15 mouse cellular contexts compared by ENCODE assay signal in the genomic region with DNA sequence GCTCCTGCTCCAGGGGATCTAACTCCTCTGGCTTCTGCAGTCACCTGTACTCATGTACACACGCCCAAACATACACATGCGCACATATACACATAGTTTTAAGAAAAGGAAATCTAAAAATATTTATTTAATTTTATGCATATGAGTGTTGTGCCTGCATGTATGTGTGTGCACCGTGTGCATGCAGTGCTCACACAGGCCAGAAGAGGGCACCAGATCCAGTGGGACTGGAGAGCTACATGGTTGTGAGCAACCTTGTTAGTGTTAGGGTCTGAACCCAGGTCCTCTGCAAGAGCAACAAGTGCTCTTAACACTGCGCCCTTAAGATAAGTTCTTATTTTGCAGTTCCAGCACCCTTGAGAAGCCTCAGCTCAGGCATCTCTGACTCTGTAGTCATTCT. TPM values are rescaled to one million over a fixed set of nuclear protein-coding genes. Genes with fewer than 3 reads are reported as not detected.
DNase-seq lines count a peak whose midpoint lies in the region; ATAC-seq and TF ChIP-seq lines count a peak whose summit lies in the region.
"Had no signal": no experiment of that assay in that cellular context is flagged by ENCODE, and none has a peak within 500 bp of the region (broad histone marks: within the 10 kb centered on the region; RNA-seq: fewer than 3 reads in every experiment).

No protein-coding gene starts in this region.

- H3K4me1 ChIP-seq in testis, adult 2 months (ENCODE audit: control insufficient read depth, insufficient read depth, low read length) = no peaks in the 10 kb centered on the region; the same call in 1 of the 2 replicates
- H3K4me1 ChIP-seq in stomach, postnatal 0 days (replicated peaks; ENCODE audit: control insufficient read depth, insufficient read depth) = no peaks in the 10 kb centered on the region
- H3K4me1 ChIP-seq: neural tube, embryonic 15.5 days had no signal

- no peak overlapping the region for H3K27ac ChIP-seq in left cerebral cortex, adult 2 months
- H3K27ac ChIP-seq in testis, adult 2 months (ENCODE audit: control insufficient read depth, insufficient read depth, low read depth, low read length) = no peak overlapping the region
- no peak overlapping the region for H3K27ac ChIP-seq in stomach, postnatal 0 days (replicated peaks)
- H3K27ac ChIP-seq: heart, embryonic 13.5 days; liver, embryonic 13.5 days; neural tube, embryonic 15.5 days had no signal

- H3K9me3 ChIP-seq in stomach, postnatal 0 days (ENCODE audit: control insufficient read depth, low read length) = no peaks in the 10 kb centered on the region
- H3K9me3 ChIP-seq: liver, embryonic 13.5 days; neural tube, embryonic 15.5 days had no signal

- no peak for DNase-seq in left cerebral cortex, adult 2 months (ENCODE audit: extremely low spot score in 1 of 2, low spot score in 2 of 2)
- no peak for DNase-seq in left cerebral cortex, adult 8-10 months (ENCODE audit: low spot score in 2 of 2)
- no peak for DNase-seq in testis, postnatal 14 days (ENCODE audit: low spot score)
- peak; percentile 70 for DNase-seq in R1 (ENCODE audit: low read depth, low spot score)
- no peak for DNase-seq in stomach, postnatal 0 days (ENCODE audit: low spot score)
- DNase-seq in cerebellum, postnatal 36 days = no peak
- DNase-seq: cerebellum, adult 18-20 months; gastrocnemius, postnatal 25 days; kidney, adult 11 months; liver, embryonic 13.5 days; retina, postnatal 1 day had no signal

- ATAC-seq in stomach, postnatal 0 days (ENCODE audit: low FRiP score, low TSS enrichment) = no peak

- H3K4me2 ChIP-seq in stomach, postnatal 0 days (replicated peaks; ENCODE audit: low read depth) = no peak overlapping the region
- H3K4me2 ChIP-seq: heart, embryonic 13.5 days; liver, embryonic 13.5 days; neural tube, embryonic 15.5 days had no signal

- H3K4me3 ChIP-seq in left cerebral cortex, adult 2 months = no peak overlapping the region
- no peak overlapping the region for H3K4me3 ChIP-seq in testis, adult 2 months (ENCODE audit: control insufficient read depth, low read depth, low read length)
- H3K4me3 ChIP-seq in stomach, postnatal 0 days (ENCODE audit: low read depth, low read length) = no peak overlapping the region
- H3K4me3 ChIP-seq: heart, embryonic 13.5 days; liver, embryonic 13.5 days; neural tube, embryonic 15.5 days had no signal

- intact Hi-C loops in left cerebral cortex, adult 2 months (cut with DNase I) = no loop called here

- H3K9ac ChIP-seq in stomach, postnatal 0 days (ENCODE audit: low read length) = no peak overlapping the region
- H3K9ac ChIP-seq: heart, embryonic 13.5 days; liver, embryonic 13.5 days; neural tube, embryonic 15.5 days had no signal

- H3K27me3 ChIP-seq in testis, adult 2 months (ENCODE audit: control insufficient read depth, insufficient read depth, low read length) = no peaks in the 10 kb centered on the region
- no peaks in the 10 kb centered on the region for H3K27me3 ChIP-seq in stomach, postnatal 0 days (ENCODE audit: control insufficient read depth, insufficient read depth, low read length)
- H3K27me3 ChIP-seq: heart, embryonic 13.5 days; liver, embryonic 13.5 days; neural tube, embryonic 15.5 days had no signal

- 97% methylated on average over 4 of the region's 4 CpGs for WGBS in stomach, postnatal 0 days

- TF ChIP-seq POLR2A in testis, adult 2 months (IDR thresholded peaks at IDR 0.05; ENCODE audit: control insufficient read depth, low read depth, low read length) = no peak

- TF ChIP-seq CTCF in left cerebral cortex, adult 2 months (IDR thresholded peaks at IDR 0.05) = peak; percentile 44
- TF ChIP-seq CTCF in testis, adult 2 months (IDR thresholded peaks at IDR 0.05; ENCODE audit: control insufficient read depth, insufficient read depth, insufficient replicate concordance, low read depth, low read length) = peak; percentile 73; the same call in 1 of the 2 replicates
- peak; percentile 48 for TF ChIP-seq CTCF in stomach, postnatal 0 days (IDR thresholded peaks at IDR 0.05; ENCODE audit: low read depth)

- no peak for TF ChIP-seq EP300 in stomach, postnatal 0 days (optimal IDR thresholded peaks at IDR 0.05)

- H3K36me3 ChIP-seq in testis, adult 2 months (ENCODE audit: control insufficient read depth, insufficient read depth, low read length) = no peaks in the 10 kb centered on the region
- H3K36me3 ChIP-seq in stomach, postnatal 0 days (ENCODE audit: control insufficient read depth, insufficient read depth, low read length) = peaks cover 12% of the 10 kb centered on the region; the same call in 1 of the 2 replicates

RNA-seq across cellular contexts. Expression of gene Gpr4, which starts 17.7 kb away (rescaled TPM):
- 1 to 10 TPM; 2.4 to 3.8 TPM for total RNA-seq in left cerebral cortex, adult 2 months (2021)
- 1 to 10 TPM; 2.2 to 2.7 (median 2.5) TPM for total RNA-seq in left cerebral cortex, adult 8-10 months (2022)
- polyA plus RNA-seq in testis, adult 2 months (2012; rRNA removed) = 9.5 and 16.2 TPM in 2 replicates
- polyA plus RNA-seq in stomach, postnatal 0 days (2015; fragmentation: Nextera tagmentation; extraction: Ambion mirVana) = 0.85 and 1.3 TPM in 2 replicates
- total RNA-seq: megakaryocyte, adult 5-6 weeks had no signal

RNA-seq across cellular contexts. Expression of gene Eml2, which starts 18.5 kb away (rescaled TPM):
- 100 to 1,000 TPM; 131 to 138 TPM for total RNA-seq in left cerebral cortex, adult 2 months (2021)
- total RNA-seq in left cerebral cortex, adult 8-10 months (2022) = 100 to 1,000 TPM; 159 to 188 (median 167) TPM
- polyA plus RNA-seq in testis, adult 2 months (2012; rRNA removed) = 11.1 and 12.9 TPM in 2 replicates
- polyA plus RNA-seq in stomach, postnatal 0 days (2015; fragmentation: Nextera tagmentation; extraction: Ambion mirVana) = 8.4 and 8.8 TPM in 2 replicates

RNA-seq across cellular contexts. Expression of gene Gipr, which starts 28.7 kb away (rescaled TPM):
- total RNA-seq in left cerebral cortex, adult 2 months (2021) = 1 to 10 TPM; 1.8 to 1.9 TPM
- 1 to 10 TPM; 1.2 to 2.5 (median 1.5) TPM for total RNA-seq in left cerebral cortex, adult 8-10 months (2022)
- polyA plus RNA-seq in testis, adult 2 months (2012; rRNA removed) = 20.9 and 24.3 TPM in 2 replicates
- polyA plus RNA-seq in stomach, postnatal 0 days (2015; fragmentation: Nextera tagmentation; extraction: Ambion mirVana) = 0.22 and 0.27 TPM in 2 replicates
- total RNA-seq: gastrocnemius, postnatal 25 days; megakaryocyte, adult 5-6 weeks had no signal

RNA-seq across cellular contexts. Expression of gene Opa3, which starts 33.5 kb away (rescaled TPM):
- 10 to 100 TPM; 42.7 to 46.8 TPM for total RNA-seq in left cerebral cortex, adult 2 months (2021)
- 10 to 100 TPM; 40.2 to 46.7 (median 43.1) TPM for total RNA-seq in left cerebral cortex, adult 8-10 months (2022)
- 13.6 and 14.5 TPM in 2 replicates for polyA plus RNA-seq in testis, adult 2 months (2012; rRNA removed)
- 20.3 and 20.7 TPM in 2 replicates for polyA plus RNA-seq in stomach, postnatal 0 days (2015; fragmentation: Nextera tagmentation; extraction: Ambion mirVana)

RNA-seq across cellular contexts. Expression of gene Snrpd2, which starts 45.2 kb away (rescaled TPM):
- total RNA-seq in left cerebral cortex, adult 2 months (2021) = 10 to 100 TPM; 69.8 to 73.3 TPM
- 10 to 100 TPM; 73.5 to 79.4 (median 76.1) TPM for total RNA-seq in left cerebral cortex, adult 8-10 months (2022)
- polyA plus RNA-seq in testis, adult 2 months (2012; rRNA removed) = 135 and 140 TPM in 2 replicates
- 96.9 and 103 TPM in 2 replicates for polyA plus RNA-seq in stomach, postnatal 0 days (2015; fragmentation: Nextera tagmentation; extraction: Ambion mirVana)
